1 mouse cellular context compared by ENCODE assay signal in genomic region chr15:78528726-78529411, GRCm38 (mm10).
A peak's percentile ranks its signal among the peaks of the same experiment; 100 is the strongest.
TF ChIP-seq lines count a peak whose summit lies in the region.

No protein-coding gene starts in this region.

TF ChIP-seq in CH12.LX, 34 proteins besides CTCF, POLR2A, EP300 and RAD21 (continued from another document):
- no peak for TF ChIP-seq ZMIZ1 (IDR thresholded peaks at IDR 0.05; ENCODE audit: low read depth, low read length)
- no peak for TF ChIP-seq ZKSCAN1 (IDR thresholded peaks at IDR 0.05; ENCODE audit: borderline replicate concordance, low read depth, low read length)
- 0 out of 2 replicates have a peak, but pooled peaks have one; percentile 25 for TF ChIP-seq CHD2 (IDR thresholded peaks at IDR 0.05; ENCODE audit: low read length)
- no peak for TF ChIP-seq GABPA (IDR thresholded peaks at IDR 0.05; ENCODE audit: insufficient replicate concordance, low read depth, low read length)
- TF ChIP-seq ELF1 (IDR thresholded peaks at IDR 0.05; ENCODE audit: low read depth, low read length), result peak; percentile 85
- peak; percentile 92 for TF ChIP-seq SIN3A (IDR thresholded peaks at IDR 0.05; ENCODE audit: low read length)
- 0 out of 2 replicates have a peak, but pooled peaks have one; percentile 64 for TF ChIP-seq KAT2A (IDR thresholded peaks at IDR 0.05; ENCODE audit: insufficient replicate concordance, low read length)
- TF ChIP-seq IRF4 (IDR thresholded peaks at IDR 0.05; ENCODE audit: low read depth, low read length), result peak; percentile 53; the same call in 1 of the 2 replicates
- peak; percentile 61 for TF ChIP-seq HCFC1 (IDR thresholded peaks at IDR 0.05; ENCODE audit: low read depth, low read length)
- peak; percentile 91 for TF ChIP-seq BHLHE40 (IDR thresholded peaks at IDR 0.05; ENCODE audit: low read depth, low read length)
- TF ChIP-seq MAZ (IDR thresholded peaks at IDR 0.05; ENCODE audit: low read depth, low read length), result 0 out of 2 replicates have a peak, but pooled peaks have one; percentile 69
- peak; percentile 31; the same call in 1 of the 2 replicates for TF ChIP-seq TCF12 (IDR thresholded peaks at IDR 0.05; ENCODE audit: low read depth, low read length)
